Mouse (Mus musculus): ENCODE measurements around the gene Lcn10. TPM values are rescaled to one million over a fixed set of nuclear protein-coding genes. Genes with fewer than 3 reads are reported as not detected.
A peak's percentile ranks its signal among the peaks of the same experiment; 100 is the strongest.

Gene Lcn10
- polyA plus RNA-seq, 1 experiment: not detected

DNA sequence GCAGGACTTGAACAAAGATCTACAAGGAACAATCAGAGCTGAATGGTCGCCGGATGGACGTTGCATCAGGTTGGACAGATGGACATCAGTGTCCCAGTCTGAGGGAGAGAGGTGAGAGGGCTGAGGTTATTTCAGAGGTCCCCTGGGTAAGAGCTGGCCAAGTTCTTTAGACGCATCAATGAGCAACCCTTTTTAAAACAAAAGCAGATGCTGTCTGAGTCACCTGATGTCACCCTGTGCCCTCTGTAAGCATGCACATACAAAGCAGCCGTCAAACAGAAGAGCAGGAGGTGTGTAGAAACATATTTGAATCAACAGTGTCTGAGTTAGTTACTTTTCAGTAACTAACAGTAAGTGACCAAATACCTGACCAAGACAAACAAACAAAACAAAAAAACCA, 18.4 kb upstream of the Lcn10 start:
- Histone ChIP-seq H3K27ac (ENCODE audit: insufficient read depth, low read length) (no peak overlapping the region), H3K9me3 (replicated peaks; ENCODE audit: control insufficient read depth, insufficient read depth, low read length, poor library complexity, severe bottlenecking) (no peaks in the 10 kb centered on the region), H3K36me3 (ENCODE audit: control insufficient read depth, insufficient read depth, low read length, poor library complexity, severe bottlenecking) (no peaks in the 10 kb centered on the region), H3K9ac (ENCODE audit: low read depth, poor library complexity, severe bottlenecking) (no peak overlapping the region), H3K27me3 (ENCODE audit: control insufficient read depth, insufficient read depth, low read length, poor library complexity, severe bottlenecking) (no peaks in the 10 kb centered on the region), H3K4me3 (ENCODE audit: low read depth, low read length) (no peak overlapping the region), H3K4me1 (ENCODE audit: control insufficient read depth, insufficient read depth, low read length) (no peaks in the 10 kb centered on the region)
- no peak for TF ChIP-seq POLR2A (IDR thresholded peaks at IDR 0.05; ENCODE audit: insufficient read depth, low read length)
- no peak for TF ChIP-seq EP300 (IDR thresholded peaks at IDR 0.05; ENCODE audit: insufficient read depth, low read depth, low read length)
- no peak for TF ChIP-seq CTCF (IDR thresholded peaks at IDR 0.05; ENCODE audit: low read depth, low read length)

DNA sequence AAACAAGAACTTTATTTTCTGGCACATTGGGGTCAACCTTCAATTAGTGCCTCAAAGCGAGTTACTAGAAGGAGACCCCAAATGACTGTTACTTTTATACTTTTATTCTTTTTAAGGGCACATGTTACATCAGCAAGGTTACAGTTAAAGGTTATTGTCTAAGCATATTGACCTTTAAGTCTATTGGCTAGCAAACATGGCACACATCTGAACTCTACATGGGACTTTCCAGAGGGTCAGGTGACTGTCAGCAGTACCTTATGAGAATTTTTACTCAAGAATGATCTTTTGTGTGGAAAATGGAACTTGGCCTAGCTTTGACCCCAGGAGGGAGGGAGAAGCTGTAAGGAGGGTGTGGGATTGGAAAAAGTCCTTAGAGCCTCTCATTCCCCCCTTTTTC, 16.0 kb upstream of the Lcn10 start:
- Histone ChIP-seq H3K4me1 (ENCODE audit: control insufficient read depth, insufficient read depth, low read length) (no peaks in the 10 kb centered on the region), H3K27ac (ENCODE audit: insufficient read depth, low read length) (no peak overlapping the region), H3K9ac (ENCODE audit: low read depth, poor library complexity, severe bottlenecking) (no peak overlapping the region), H3K9me3 (replicated peaks; ENCODE audit: control insufficient read depth, insufficient read depth, low read length, poor library complexity, severe bottlenecking) (no peaks in the 10 kb centered on the region), H3K36me3 (ENCODE audit: control insufficient read depth, insufficient read depth, low read length, poor library complexity, severe bottlenecking) (no peaks in the 10 kb centered on the region), H3K27me3 (ENCODE audit: control insufficient read depth, insufficient read depth, low read length, poor library complexity, severe bottlenecking) (no peaks in the 10 kb centered on the region), H3K4me3 (ENCODE audit: low read depth, low read length) (no peak overlapping the region)
- TF ChIP-seq EP300 (IDR thresholded peaks at IDR 0.05; ENCODE audit: insufficient read depth, low read depth, low read length) (no peak), POLR2A (IDR thresholded peaks at IDR 0.05; ENCODE audit: insufficient read depth, low read length) (no peak), CTCF (IDR thresholded peaks at IDR 0.05; ENCODE audit: low read depth, low read length) (no peak)

DNA sequence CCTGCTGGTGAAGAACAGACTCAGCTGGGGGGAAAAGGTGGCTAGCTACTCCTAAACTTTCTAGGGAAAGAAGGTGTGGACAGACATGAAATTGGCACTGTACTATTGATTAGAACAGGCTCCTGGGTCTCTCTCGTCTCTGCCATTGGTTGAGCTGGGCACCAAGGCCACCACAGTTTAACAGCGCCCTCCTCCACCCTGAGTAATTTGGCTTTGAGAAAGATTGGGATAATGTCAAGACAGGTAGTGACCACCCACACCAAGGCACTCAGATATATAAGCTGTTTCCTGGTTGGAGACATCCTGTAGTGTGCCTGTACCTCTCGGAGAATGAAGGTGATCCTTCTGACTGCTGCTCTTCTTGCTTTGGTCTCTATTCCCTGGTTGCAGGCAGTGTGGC, 6.0 kb upstream of the Lcn10 start, which contains the start of gene Lcn6:
Gene Lcn6, plus strand, starts transcription at position 301 of the 400 bp plus-strand sequence.
- no peak within 1 kb of the TSS for H3K9ac ChIP-seq (ENCODE audit: low read depth, poor library complexity, severe bottlenecking)
- no peaks in the 10 kb centered on the region for H3K4me1 ChIP-seq (ENCODE audit: control insufficient read depth, insufficient read depth, low read length)
- H3K27ac ChIP-seq (ENCODE audit: insufficient read depth, low read length): no peak within 1 kb of the TSS
- no peak within 1 kb of the TSS for H3K4me3 ChIP-seq (ENCODE audit: low read depth, low read length)
- no peaks in the 10 kb centered on the region for H3K27me3 ChIP-seq (ENCODE audit: control insufficient read depth, insufficient read depth, low read length, poor library complexity, severe bottlenecking)
- no peaks in the 10 kb centered on the region for H3K36me3 ChIP-seq (ENCODE audit: control insufficient read depth, insufficient read depth, low read length, poor library complexity, severe bottlenecking)
- TF ChIP-seq EP300 (IDR thresholded peaks at IDR 0.05; ENCODE audit: insufficient read depth, low read depth, low read length) (no peak), POLR2A (IDR thresholded peaks at IDR 0.05; ENCODE audit: insufficient read depth, low read length) (no peak), CTCF (IDR thresholded peaks at IDR 0.05; ENCODE audit: low read depth, low read length) (no peak)
- H3K9me3 ChIP-seq (replicated peaks; ENCODE audit: control insufficient read depth, insufficient read depth, low read length, poor library complexity, severe bottlenecking): no peaks in the 10 kb centered on the region

DNA sequence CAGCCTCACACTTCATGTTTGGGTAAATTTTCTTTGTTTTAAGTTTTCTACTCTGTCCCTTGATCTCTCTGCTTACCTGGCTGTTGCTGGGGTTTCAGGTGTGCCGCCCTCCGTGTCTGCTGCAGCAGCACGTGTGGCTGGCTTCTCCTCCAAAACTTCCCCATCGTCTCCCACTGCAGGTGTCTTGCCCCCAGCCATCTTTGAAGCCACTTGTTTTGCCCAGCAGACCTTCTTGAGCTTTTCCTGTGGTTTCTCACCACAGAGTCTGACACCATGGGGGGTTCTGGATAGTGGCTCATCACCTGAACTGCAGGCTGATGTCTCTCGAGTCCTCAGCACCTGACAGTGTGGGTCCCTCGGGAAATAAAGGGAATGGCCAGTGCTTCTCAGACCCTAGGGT, 3.0 kb upstream of the Lcn10 start:
- H3K4me3 ChIP-seq (ENCODE audit: low read depth, low read length): no peak overlapping the region
- H3K4me1 ChIP-seq (ENCODE audit: control insufficient read depth, insufficient read depth, low read length): no peaks in the 10 kb centered on the region
- TF ChIP-seq POLR2A (IDR thresholded peaks at IDR 0.05; ENCODE audit: insufficient read depth, low read length): no peak
- no peak for TF ChIP-seq CTCF (IDR thresholded peaks at IDR 0.05; ENCODE audit: low read depth, low read length)
- TF ChIP-seq EP300 (IDR thresholded peaks at IDR 0.05; ENCODE audit: insufficient read depth, low read depth, low read length): no peak

DNA sequence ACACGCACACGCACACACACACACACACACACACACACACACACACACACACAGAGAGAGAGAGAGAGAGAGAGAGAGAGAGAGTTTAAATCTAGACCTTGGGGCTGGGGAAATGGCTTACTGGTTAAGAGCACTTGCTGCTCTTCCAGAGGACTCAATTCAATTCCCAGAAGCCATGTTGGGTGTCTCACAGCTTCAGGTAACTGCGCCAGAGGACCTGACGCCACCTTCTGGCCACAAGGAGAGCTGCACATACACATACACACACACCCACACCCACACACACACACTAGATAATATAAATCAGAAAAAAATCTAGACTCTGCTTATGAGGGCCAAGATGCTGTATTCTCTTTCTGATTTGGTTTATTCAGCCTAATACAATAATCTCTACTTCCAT, 4.4 kb downstream of the Lcn10 start:
- TF ChIP-seq POLR2A (IDR thresholded peaks at IDR 0.05; ENCODE audit: insufficient read depth, low read length): no peak
- no peak for TF ChIP-seq CTCF (IDR thresholded peaks at IDR 0.05; ENCODE audit: low read depth, low read length)
- no peak for TF ChIP-seq EP300 (IDR thresholded peaks at IDR 0.05; ENCODE audit: insufficient read depth, low read depth, low read length)
- H3K27ac ChIP-seq (ENCODE audit: insufficient read depth, low read length): no peak overlapping the region
- H3K4me1 ChIP-seq (ENCODE audit: control insufficient read depth, insufficient read depth, low read length): no peaks in the 10 kb centered on the region
- H3K9ac ChIP-seq (ENCODE audit: low read depth, poor library complexity, severe bottlenecking): no peak overlapping the region
- no peaks in the 10 kb centered on the region for H3K9me3 ChIP-seq (replicated peaks; ENCODE audit: control insufficient read depth, insufficient read depth, low read length, poor library complexity, severe bottlenecking)
- no peaks in the 10 kb centered on the region for H3K36me3 ChIP-seq (ENCODE audit: control insufficient read depth, insufficient read depth, low read length, poor library complexity, severe bottlenecking)
- H3K4me3 ChIP-seq (ENCODE audit: low read depth, low read length): no peak overlapping the region
- H3K27me3 ChIP-seq (ENCODE audit: control insufficient read depth, insufficient read depth, low read length, poor library complexity, severe bottlenecking): no peaks in the 10 kb centered on the region

More for the DNA sequence above, 3.0 kb upstream of the Lcn10 start:
- H3K27me3 ChIP-seq (ENCODE audit: control insufficient read depth, insufficient read depth, low read length, poor library complexity, severe bottlenecking): no peaks in the 10 kb centered on the region
- H3K9me3 ChIP-seq (replicated peaks; ENCODE audit: control insufficient read depth, insufficient read depth, low read length, poor library complexity, severe bottlenecking): no peaks in the 10 kb centered on the region
- H3K27ac ChIP-seq (ENCODE audit: insufficient read depth, low read length): no peak overlapping the region
- H3K9ac ChIP-seq (ENCODE audit: low read depth, poor library complexity, severe bottlenecking): no peak overlapping the region
- H3K36me3 ChIP-seq (ENCODE audit: control insufficient read depth, insufficient read depth, low read length, poor library complexity, severe bottlenecking): no peaks in the 10 kb centered on the region

DNA sequence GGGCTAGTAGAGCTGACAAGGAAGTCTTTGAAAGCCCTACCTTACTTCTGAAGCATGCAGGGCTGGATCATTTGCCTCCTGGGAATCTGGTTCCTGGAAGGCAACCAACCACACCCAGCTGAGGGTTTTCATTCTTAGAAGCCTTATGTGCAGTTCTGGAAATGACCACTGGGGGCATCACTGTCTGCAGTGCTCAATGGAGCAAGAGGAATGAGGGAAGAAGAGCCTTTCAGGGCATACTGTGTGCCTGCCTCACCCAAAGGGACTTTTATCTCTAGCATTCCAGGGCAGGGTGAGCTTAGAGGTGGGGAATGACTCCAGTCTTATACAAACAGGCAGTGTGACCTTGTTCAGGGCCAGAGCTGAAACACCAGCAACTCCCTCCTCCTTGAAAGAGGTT, 12.1 kb downstream of the Lcn10 start:
- Histone ChIP-seq H3K9me3 (replicated peaks; ENCODE audit: control insufficient read depth, insufficient read depth, low read length, poor library complexity, severe bottlenecking) (no peaks in the 10 kb centered on the region), H3K36me3 (ENCODE audit: control insufficient read depth, insufficient read depth, low read length, poor library complexity, severe bottlenecking) (no peaks in the 10 kb centered on the region), H3K27me3 (ENCODE audit: control insufficient read depth, insufficient read depth, low read length, poor library complexity, severe bottlenecking) (no peaks in the 10 kb centered on the region), H3K4me3 (ENCODE audit: low read depth, low read length) (no peak overlapping the region), H3K4me1 (ENCODE audit: control insufficient read depth, insufficient read depth, low read length) (no peaks in the 10 kb centered on the region), H3K27ac (ENCODE audit: insufficient read depth, low read length) (no peak overlapping the region), H3K9ac (ENCODE audit: low read depth, poor library complexity, severe bottlenecking) (no peak overlapping the region)
- TF ChIP-seq POLR2A (IDR thresholded peaks at IDR 0.05; ENCODE audit: insufficient read depth, low read length) (no peak), CTCF (IDR thresholded peaks at IDR 0.05; ENCODE audit: low read depth, low read length) (peak; percentile 46), EP300 (IDR thresholded peaks at IDR 0.05; ENCODE audit: insufficient read depth, low read depth, low read length) (no peak)
